Mouse (Mus musculus) mesoderm, embryonic 11.5 days (tissue): ENCODE data around the gene Arhgap1.
A peak's percentile ranks its signal among the peaks of the same experiment; 100 is the strongest.

Experiments used
- DNase-seq: peaks from one replicate; pipeline ENCODE4 v3.0.0-alpha.2; 2012; ENCODE audit warnings: low read depth, low spot score

Gene Arhgap1

DNA sequence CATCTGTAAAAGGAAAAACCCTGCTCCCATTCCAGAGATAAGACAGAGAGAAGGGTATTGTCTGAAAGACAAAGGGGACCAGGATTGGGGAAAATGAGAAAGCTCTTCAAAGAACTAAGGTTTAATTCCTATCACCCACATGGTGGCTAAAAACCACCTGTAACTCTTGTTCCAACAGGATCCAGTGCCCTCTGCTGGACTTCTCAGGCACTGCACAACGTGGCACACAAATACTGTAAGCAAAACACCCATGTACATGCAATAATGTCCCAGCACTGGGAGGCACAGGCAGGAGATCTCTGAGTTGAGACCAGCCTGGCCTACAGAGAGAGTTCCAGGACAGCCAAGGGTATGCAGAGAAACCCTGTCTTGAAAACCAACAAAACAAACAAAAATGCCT is 2.9 kb upstream of the Arhgap1 start:
- peak; percentile 71 for DNase-seq

DNA sequence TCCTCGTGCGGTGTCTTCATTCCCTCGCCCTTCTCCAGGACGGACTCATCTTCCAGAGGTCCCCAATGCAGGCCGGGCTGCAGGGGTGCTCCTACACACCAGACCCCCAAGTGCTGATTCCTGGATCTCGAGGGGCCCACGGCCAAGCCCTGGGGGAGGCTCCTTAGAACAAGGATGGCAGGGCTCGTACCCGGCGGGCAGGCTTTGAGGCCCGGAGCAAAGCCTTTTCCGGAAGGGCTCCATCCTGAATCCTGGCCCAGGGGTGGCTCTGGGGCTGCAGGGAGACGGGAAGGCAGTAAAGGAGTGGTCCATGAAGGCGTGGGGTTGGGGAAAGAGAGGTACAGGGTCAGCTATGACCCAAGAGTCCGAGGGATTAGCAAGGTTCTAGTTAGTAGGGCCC is 508 bp upstream of the Arhgap1 start:
- DNase-seq = no peak

DNA sequence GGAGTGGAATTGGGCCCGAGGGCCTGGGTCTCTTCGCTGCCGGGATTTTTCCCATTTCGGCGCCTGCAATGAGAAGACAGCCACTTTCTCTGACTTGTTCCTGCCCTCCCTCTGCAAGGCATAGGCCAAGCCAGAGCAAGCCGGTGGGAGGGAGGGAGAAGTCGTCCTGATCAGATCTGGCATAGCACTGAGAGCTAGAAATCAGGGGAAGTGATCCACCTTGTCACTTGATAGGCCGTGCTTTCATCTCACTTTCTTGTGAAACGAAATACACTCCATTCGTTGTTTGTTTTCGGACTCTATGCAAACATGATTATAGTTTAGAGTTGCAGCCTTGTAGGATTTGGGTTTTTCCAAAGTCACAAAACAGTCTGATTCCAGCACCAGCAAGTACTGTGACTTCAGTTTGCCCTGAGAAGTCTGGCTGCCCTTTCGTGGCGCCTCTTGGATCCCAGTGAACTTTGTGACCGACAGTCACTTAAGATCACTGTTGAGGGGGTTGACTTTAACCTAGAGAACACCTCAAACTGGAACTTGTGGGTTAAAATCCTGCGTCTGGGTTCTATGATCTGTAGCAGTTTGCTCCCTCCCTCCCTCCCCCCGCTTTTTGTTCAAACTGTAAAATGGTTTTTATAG is 818 bp downstream of the Arhgap1 start:
- DNase-seq = no peak

DNA sequence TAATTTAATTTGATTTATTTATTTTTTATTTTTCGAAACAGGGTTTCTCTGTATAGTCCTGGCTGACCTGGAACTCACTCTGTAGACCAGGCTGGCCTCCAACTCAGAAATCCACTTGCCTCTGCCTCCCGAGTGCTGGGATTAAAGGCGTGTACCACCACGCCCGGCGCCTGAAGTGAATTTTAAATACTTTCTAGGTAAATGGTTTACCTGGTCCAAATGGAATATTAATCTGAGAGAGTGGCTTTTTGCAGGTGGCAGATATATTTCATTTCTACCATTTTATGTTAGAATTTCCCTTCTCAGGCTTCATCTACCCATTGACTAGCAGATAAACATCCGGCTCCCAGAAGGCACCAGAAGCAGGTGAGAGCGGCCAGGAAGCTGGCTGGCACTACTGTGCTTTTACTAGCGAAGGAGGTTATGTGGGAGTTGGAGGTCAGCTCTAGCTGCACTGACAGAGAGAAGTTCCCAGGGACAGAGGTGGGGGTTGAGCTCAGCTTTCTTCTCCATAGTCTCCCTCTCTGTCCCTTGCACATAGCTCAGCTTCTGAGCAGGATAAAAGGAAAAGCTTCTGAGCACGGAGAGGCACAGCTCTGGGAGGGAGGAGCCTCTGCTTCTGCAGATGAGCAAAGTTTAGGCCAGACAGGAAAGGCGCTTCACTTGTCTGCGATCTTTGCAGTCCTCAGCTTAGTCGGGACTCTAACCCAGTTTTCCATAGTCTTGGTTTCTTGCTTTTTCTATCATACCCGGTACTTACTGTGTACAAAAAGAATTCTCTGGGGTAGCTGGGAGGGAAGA is 2.0 kb downstream of the Arhgap1 start:
- DNase-seq = no peak

DNA sequence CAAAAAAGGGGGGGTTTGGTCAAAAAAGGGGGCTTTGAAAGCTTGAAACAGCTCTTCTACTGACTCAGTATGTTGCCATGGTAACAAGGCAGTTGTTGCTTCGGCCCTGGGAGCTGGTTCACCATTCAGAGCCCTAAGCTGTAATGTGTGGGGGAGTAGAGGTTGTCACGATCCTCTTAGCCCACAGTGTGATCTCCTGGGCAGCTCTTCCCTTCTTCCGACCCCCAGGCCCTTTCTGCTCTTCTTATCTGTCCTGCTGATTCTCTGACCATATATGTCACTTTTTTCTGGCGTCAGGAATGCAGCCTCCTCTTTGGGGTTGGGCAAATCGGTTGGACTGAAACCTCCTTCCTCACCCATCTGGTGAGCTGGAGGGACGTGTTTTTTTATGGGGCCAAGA is 3.2 kb downstream of the Arhgap1 start:
- DNase-seq = peak; percentile 11

DNA sequence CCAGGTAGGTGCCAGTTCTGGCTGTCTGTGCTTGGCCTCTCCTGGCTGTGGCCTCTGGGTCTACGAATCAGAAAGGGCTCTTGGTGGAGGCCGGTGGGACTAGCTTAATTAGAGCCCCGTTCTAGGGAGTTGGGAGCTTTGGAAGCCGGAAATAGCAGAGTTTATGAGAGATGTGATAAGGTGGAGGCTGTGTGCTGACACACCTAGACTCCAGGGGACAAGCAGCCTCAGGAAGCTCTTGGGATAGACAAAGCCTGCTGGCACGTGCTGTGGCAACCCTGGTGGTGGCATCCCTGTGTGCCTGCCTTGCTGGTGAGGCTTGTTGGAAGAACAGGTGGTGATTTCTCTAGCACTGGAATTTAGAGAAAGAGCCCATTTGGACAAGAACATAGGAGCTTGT is 5.7 kb downstream of the Arhgap1 start:
- DNase-seq = no peak

DNA sequence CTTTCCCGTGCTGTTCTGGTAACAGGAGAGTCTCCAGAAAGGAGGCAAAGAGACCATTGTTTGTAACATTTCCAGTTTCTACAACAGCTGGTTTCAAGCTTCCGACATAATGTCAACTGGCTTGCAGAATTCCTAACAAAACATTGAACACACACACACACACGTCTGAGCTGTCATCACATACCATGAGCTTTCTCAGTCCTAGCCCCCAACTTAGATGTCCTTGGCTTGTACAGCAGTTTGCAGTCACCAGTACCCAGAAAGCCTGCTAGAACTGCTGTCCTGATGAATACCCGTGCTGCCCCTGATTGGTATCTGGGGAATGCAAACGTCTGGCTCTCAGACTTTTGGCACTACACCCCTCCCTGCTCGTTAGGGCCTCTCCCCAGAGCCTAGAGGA is 6.2 kb downstream of the Arhgap1 start:
- no peak for DNase-seq

DNA sequence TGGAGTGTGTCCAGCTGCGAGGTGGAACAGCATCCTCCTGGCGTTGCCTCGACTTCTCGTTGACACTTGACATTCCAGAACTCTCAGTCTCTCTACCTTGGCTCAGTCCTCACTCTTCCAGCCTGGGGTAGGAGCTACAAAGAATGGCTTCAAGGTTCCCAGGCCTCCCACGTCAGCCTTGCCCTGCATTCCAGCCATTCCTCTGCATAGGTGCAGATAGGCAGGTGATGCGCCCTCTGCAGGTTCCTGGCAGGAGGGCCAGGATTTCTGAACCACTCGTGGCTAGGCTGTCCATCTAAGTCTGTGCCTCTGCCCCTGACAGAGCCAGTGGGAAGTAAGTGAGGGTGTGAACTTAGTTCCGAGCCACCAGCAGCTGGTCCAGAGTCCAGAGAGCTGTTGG is 7.1 kb downstream of the Arhgap1 start:
- DNase-seq = no peak

DNA sequence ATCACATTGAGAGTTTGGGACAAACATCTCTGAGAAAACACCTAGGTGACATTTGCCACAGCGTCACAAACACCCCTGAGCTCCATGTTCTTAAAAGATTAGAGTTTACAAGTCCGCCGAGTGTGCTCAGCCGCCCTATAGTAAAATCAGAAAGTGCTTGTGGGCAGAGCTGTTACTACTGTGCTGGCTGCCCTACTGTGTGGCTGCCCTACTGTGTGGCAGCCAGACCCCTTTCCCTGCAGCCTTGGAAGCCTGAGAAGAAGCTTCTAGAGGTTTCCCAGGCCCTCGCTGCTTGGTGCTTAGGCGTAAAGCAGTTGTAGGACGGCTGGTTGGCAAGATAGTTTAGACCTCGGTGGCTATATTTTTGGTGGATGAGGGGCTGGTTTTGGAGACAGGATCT is 10.0 kb downstream of the Arhgap1 start:
- no peak for DNase-seq

DNA sequence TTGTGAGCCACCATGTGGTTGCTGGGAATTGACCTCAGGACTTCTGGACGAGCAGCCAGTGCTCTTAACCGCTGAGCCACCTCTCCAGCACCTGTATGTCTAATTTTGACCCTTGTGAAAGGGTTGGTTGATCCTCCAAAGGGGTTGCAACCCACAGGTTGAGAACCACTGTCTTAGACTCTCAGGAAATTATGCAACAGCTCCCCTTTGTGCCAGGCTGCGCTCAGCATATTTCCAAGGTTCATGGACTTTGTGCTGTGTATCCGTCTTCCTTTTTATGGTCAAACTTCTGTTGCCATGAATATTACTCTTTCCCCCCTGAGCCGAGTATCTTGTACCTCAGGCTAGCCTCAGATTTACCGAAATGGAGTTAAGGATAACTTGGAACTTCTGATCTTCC is 11.3 kb downstream of the Arhgap1 start:
- DNase-seq = no peak

DNA sequence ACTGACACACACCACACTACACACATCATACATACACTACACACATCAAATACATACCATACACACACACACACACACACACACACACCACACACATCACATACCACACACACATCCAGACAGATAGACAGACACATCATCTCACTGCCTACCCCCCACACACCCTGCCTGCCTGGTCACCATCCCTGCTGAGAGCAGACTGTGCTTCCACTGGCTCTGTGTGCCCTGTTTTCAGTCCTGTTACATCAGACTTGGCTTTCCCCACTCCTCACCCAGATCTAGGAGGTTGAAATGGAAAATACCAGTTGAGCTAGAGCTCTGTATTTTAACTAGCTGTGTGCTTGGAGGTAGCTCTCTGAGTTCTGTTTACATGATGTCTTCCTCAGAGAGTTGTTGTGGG is 15.1 kb downstream of the Arhgap1 start:
- no peak for DNase-seq

DNA sequence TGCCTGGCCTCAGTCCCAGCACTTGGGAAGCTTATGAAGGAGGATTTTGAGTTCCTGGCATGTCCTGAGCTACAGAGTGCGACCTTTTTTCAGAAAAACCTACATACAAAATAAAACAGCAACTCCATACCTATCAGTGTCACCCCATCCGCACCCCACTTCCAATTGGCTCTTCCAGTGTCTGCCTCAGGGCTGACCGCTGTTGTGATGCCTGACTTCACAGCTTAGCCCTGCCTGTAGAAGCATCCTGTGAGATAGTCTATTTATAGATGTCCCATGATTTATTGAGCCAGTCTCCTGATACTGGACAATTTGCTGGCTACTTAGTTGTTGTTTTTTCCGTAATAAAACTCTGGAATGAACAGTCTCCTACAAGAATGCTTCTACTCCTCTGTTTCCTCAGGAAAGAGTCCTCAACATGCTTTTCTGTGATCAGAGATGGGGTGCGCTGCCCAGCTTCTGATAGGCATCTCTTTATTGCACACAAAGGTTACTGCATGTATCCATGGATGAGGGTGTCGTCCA is 16.8 kb downstream of the Arhgap1 start:
- DNase-seq = no peak

DNA sequence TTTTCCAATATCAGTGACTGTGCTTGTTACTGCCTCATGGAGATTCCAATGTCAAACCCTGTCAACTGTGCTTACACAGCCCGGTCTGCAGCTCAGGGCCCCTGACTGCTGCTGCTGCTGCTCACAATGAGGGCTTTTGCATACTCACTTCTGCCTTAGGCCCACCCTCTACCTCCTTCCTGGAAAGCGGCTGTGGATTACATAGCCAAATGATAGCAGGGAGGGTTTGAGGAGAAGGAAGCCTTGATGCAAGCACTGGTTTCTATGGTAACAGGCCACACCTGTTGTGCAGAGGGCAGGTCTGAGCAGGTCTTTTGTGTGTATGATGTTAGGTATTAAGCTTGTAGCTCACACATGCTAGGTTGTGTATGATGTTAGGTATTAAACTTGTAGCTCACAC is 18.1 kb downstream of the Arhgap1 start:
- DNase-seq = no peak

DNA sequence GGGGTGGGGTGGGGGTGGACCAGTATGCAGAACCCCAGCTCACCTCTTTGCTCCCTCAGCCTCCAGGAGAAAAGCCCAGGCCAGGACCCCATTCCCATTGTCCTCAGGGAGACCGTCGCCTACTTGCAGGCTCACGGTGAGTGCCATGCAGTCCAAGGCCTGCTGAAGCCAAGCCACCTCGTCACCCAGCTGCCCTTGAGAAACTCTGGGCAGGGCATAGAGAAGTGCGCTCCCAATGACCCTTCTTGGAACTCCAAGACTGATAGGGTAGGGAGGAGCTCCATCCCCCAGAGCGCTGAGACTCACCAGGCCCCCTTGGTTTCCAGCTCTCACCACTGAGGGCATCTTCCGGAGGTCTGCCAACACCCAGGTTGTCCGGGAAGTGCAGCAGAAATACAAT is 19.7 kb downstream of the Arhgap1 start:
- DNase-seq = no peak

DNA sequence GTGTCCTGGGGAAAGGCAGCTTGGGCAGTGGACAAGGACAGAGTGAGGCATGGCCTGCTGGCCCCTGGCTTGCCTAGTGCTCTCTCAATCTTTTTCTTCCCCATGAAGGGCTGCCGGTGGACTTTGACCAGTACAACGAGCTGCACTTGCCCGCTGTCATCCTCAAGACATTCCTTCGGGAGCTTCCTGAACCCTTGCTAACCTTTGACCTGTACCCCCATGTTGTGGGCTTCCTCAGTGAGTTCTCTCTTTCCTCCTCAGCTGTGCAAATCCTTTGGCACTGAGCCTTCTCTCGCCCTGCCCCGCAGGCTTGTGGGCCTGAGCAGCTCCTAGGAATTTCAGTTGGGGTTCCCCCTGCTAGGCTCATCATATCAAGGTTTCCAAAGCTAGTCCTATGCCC is 20.4 kb downstream of the Arhgap1 start:
- DNase-seq = no peak

DNA sequence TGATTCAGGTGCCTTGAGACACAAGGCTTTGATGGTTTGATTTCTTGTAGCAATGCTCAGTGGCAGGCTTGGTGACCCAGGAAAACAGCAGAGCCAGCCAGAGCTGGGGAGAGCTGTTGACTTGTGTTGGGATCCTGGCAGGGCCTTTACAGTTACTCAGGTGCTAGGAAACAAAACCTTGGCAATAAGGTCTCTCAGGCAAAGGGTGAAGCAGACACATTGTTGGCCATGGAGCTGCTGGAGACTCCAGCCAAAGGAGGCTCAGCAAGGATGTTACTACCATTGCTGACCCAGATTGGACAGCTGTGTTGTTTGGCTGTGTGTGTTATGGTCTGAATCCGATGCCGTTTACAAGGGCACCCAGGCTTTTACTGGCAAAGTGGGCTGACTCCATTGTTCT is 23.9 kb downstream of the Arhgap1 start:
- no peak for DNase-seq

DNA sequence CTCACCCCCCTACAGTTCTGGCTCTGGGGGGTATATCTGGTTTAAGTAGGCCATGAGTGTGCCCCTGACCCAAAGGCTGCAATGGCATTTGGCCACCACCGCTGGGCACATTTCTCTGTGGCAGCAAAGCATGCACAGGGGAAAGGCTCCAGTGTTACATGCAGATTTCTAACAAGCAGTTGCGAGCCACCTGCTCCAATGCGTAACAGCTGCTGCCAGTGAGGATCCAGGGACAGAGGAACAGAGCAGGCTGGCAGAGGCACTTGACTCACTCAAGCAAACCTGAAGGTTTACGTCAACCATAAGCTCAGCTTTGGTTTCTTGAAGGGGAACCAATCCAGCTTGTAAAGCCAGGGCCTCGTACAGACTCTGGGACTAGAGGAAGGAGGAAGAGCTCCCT is 25.2 kb downstream of the Arhgap1 start:
- no peak for DNase-seq

DNA sequence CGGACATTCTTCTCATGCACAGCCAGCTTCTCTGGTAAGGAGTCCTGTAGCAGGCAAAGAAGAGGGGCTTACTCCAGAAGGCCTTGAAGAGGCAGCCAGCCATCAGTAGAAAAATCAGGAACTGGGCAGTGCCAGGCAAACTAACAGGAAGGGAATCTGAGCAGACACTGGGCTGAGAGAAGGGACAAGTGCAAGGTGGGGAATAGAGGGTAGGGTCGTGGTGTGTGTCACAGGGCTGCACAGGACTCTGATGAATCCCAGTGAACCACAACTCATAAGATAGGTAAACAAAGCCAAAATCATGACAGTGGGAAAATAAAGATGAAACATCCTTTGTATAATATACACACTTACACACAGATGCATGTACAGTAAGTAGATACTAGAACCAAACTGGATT is 26.8 kb downstream of the Arhgap1 start:
- no peak for DNase-seq

DNA sequence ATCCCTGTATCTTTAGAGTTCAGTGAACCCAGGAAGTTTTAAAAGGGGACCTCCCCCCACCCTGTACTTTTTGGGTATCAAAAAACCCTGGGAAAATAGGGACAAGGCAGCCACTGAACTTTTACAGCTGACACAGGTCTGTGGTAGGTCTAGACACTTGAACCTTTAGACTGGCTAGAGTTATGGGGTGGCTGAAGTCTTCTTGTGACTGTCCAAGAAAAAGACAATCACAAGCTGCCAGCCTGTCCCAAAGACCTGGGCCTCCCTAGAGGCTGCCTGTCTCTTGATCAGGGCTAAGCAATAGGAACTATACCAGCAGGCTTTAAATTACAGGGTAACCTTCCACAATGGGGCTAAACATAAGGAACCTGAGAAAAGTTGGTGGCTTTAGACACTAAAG is 27.3 kb downstream of the Arhgap1 start:
- DNase-seq = no peak

DNA sequence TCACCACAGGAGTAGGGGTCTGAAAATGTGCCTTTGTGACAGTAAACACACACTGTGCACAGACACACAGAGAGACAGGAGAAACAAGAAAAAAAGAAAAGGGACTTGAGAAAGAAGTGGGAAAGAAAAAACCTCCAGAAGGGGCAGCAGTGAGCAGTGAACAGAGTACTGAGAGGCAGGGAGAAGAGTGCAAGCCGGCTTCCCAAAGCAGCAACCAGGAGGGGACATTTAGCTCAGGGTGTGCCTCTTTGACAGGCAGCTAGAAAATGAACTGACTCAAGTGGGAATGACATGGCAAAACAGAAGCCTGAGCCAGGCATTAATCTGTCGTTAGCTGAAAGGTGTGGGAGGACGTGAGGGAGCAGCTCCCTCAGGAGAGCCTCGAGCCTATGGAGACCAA is 33.2 kb downstream of the Arhgap1 start:
- DNase-seq = peak; percentile 46

DNA sequence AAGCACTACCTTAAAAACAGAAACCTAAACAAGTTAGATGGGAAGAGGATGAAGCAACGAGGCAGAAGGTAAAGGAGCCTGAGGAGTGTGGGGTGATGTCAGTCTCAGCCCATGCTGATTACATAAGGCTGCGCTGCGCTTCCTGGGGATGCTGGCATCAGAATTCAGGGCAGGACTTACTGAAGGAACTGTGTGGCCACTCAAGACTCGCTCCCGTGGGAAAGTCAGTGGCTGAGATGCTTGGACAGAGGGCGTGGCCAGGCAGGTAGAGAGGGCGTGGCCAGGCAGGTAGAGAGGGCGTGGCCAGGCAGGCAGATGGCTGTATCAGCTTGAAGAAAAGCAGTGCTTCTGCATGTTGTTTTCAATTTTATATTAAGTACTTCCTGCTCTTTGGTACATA is 34.3 kb downstream of the Arhgap1 start:
- DNase-seq = no peak

DNA sequence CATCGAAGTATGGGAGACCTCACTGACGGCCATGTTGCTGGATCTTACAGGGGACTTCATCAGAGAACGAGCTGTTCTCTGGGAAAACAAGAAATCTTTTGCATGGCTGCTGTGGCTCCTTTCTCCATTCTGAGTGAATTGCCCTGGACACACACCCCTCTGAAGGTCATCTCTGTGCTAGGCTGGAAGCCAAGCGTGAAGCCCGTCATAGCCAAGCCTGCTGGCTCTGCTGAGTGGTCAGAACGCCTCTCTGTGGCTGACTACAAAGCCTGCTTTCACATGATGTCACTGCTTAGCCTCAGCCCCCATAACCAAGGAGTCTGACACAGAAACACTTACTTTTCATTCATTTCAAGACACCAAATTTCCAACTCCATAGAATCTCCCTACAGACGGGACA is 39.8 kb downstream of the Arhgap1 start:
- no peak for DNase-seq

DNA sequence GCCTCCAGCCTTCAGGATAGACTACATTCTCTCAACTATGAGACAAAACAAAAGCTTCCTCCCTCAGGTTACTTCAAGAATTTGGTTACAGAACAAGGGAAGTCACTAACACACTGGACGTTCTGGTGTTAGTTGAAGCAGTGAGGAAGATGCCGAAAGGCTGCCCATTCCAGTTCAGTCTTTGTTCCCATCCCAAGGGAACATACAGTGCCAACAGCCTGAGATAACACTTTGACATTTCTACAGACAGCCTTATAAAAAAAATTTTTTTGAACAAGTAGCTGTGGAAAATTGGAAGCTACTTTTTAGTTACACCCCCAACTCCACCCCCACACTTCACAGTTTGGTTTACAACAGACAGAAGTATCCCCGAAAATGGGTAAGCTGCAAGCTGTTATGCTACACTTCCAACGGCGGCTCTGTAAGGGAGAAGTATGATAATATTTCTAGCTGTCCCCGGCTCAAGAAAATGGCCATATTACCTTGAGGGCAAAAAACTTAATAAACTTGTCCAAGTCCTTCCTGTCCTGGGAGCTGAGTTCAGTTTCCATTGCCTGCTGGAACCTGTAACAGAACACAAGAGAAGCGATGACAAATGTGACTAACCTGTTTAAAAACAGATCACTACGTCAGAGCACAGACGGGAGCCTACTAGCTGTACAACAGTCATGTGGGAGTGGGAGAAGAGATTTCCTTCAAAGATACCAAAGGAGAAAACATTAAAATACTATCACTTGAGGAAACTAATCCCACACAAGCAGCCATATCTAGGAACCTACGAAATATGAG is 46.0 kb downstream of the Arhgap1 start:
- no peak for DNase-seq
